Mouse (Mus musculus): ENCODE data around the gene Ccdc172. TPM values are rescaled to one million over a fixed set of nuclear protein-coding genes. Genes with fewer than 3 reads are reported as not detected.

The Ccdc172 gene
- polyA plus RNA-seq, 1 experiment from 2014 or later, result not detected

GRCm38 (mm10) chr19:58582018-58582417, 70.2 kb downstream of the Ccdc172 start:
- Histone ChIP-seq H3K9me3 (no peaks in the 10 kb centered on the region), H3K36me3 (replicated peaks) (no peaks in the 10 kb centered on the region), H3K27ac (replicated peaks) (no peak overlapping the region), H3K27me3 (replicated peaks; ENCODE audit: low read depth, poor library complexity, severe bottlenecking) (no peaks in the 10 kb centered on the region), H3K4me3 (no peak overlapping the region), H3K4me1 (no peaks in the 10 kb centered on the region)
- WGBS, result 91% methylated on average over 7 of the region's 7 CpGs
- no peak for DNase-seq (ENCODE audit: low spot score)

DNA sequence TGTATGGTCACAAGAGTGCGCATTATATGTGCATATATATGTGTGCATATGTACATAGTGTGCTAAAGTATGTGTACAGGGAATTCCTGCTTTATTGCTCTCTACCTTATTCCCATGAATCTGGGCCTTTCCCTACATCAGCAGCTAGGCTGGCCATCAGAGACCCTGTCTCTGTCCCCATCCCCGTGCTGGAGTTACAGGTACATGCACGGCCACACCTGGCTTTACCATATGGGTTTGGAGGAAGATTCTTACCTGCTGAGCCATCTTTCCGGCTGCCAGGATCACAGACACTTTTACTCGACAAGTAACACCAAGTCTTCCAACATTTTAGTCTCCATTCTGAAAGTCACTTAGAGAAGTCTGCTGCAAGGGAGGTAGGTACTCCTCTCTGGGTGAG, 71.2 kb downstream of the Ccdc172 start:
- H3K27ac ChIP-seq (replicated peaks), result no peak overlapping the region
- no peaks in the 10 kb centered on the region for H3K27me3 ChIP-seq (replicated peaks; ENCODE audit: low read depth, poor library complexity, severe bottlenecking)
- no peaks in the 10 kb centered on the region for H3K4me1 ChIP-seq
- WGBS, result 88% methylated on average over 5 of the region's 5 CpGs
- H3K36me3 ChIP-seq (replicated peaks), result no peaks in the 10 kb centered on the region
- H3K9me3 ChIP-seq, result no peaks in the 10 kb centered on the region
- H3K4me3 ChIP-seq, result no peak overlapping the region
- DNase-seq (ENCODE audit: low spot score), result no peak

DNA sequence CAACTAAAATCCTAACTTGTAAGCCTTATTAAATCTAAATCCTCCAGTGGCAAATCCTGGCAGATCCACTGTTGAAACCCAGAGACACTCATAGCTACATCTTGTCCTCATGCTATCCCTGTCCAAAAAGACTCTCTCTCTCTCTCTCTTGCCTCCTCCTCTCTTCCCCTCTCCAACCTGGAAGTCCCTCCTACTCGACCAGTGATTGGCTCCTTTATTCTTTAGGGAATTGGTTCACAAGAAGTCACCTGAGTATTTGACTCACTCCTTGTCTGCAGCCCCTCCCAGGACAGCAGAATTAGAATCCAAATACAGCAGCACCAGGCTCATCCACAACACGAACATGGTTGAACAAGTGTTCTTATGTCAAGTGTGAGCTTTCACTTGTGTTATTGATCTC, 74.3 kb downstream of the Ccdc172 start:
- H3K4me1 ChIP-seq, result no peaks in the 10 kb centered on the region

GRCm38 (mm10) chr19:58590251-58590936, 78.6 kb downstream of the Ccdc172 start:
- Histone ChIP-seq H3K9me3 (0 out of 2 replicates have a peak, but pooled peaks cover 6% of the 10 kb centered on the region), H3K27ac (replicated peaks) (no peak overlapping the region), H3K4me3 (no peak overlapping the region), H3K27me3 (replicated peaks; ENCODE audit: low read depth, poor library complexity, severe bottlenecking) (no peaks in the 10 kb centered on the region), H3K36me3 (replicated peaks) (no peaks in the 10 kb centered on the region), H3K4me1 (no peaks in the 10 kb centered on the region)
- no peak for DNase-seq (ENCODE audit: low spot score)
- 71% methylated on average over 6 of the region's 6 CpGs for WGBS

More for the DNA sequence above, 74.3 kb downstream of the Ccdc172 start:
- Histone ChIP-seq H3K27ac (replicated peaks) (no peak overlapping the region), H3K36me3 (replicated peaks) (no peaks in the 10 kb centered on the region), H3K4me3 (no peak overlapping the region), H3K9me3 (no peaks in the 10 kb centered on the region), H3K27me3 (replicated peaks; ENCODE audit: low read depth, poor library complexity, severe bottlenecking) (no peaks in the 10 kb centered on the region)
- 68% methylated on average over 2 of the region's 2 CpGs for WGBS
- no peak for DNase-seq (ENCODE audit: low spot score)

GRCm38 (mm10) chr19:58600381-58600780, 88.6 kb downstream of the Ccdc172 start:
- no peak overlapping the region for H3K27ac ChIP-seq (replicated peaks)
- WGBS, result 72% methylated on average over 5 of the region's 5 CpGs

More at GRCm38 (mm10) chr19:58600381-58600780, 88.6 kb downstream of the Ccdc172 start:
- no peaks in the 10 kb centered on the region for H3K27me3 ChIP-seq (replicated peaks; ENCODE audit: low read depth, poor library complexity, severe bottlenecking)
- no peaks in the 10 kb centered on the region for H3K36me3 ChIP-seq (replicated peaks)
- DNase-seq (ENCODE audit: low spot score), result no peak
- H3K4me3 ChIP-seq, result no peak overlapping the region
- H3K9me3 ChIP-seq, result no peaks in the 10 kb centered on the region
- peaks cover 4% of the 10 kb centered on the region; the same call in 1 of the 2 replicates for H3K4me1 ChIP-seq

Other genes with a start within 250 kb of the Ccdc172 start
- 13.4 and 15.4 TPM in 2 replicates for gene Gfra1, start 56.1 kb upstream of the Ccdc172 start, polyA plus RNA-seq (2016; fragmentation: Nextera tagmentation; extraction: Ambion mirVana)
- gene Pnlip, start 140.5 kb downstream of the Ccdc172 start, polyA plus RNA-seq (2016; fragmentation: Nextera tagmentation; extraction: Ambion mirVana), result not detected in 2 replicates
- gene Pnliprp1, start 216.9 kb downstream of the Ccdc172 start, polyA plus RNA-seq (2016; fragmentation: Nextera tagmentation; extraction: Ambion mirVana), result 0.31 TPM in 1 of 2 replicates, not detected in the other
- gene Pnliprp2, start 247.7 kb downstream of the Ccdc172 start, polyA plus RNA-seq (2016; fragmentation: Nextera tagmentation; extraction: Ambion mirVana), result 0.09 TPM in 1 of 2 replicates, not detected in the other

Measured in embryonic facial prominence, embryonic 10.5 days (tissue).